Mouse (Mus musculus) heart, embryonic 14.5 days (tissue): ENCODE data around the gene Baz1b. TPM values are rescaled to one million over a fixed set of nuclear protein-coding genes. Genes with fewer than 3 reads are reported as not detected.
"Not testable (repeated sequence)": the region's sequence is repeated elsewhere in the genome, so short reads cannot be mapped to it uniquely, and the experiment has no call there.

Experiments used
- ATAC-seq: fragments of 200-750 bp; cut with Nextera tagmentation; 2 replicates; pipeline ENCODE4 v1.8.0; 2017; ENCODE audit warnings: low read depth, moderate TSS enrichment; ENCODE audit not compliant: insufficient number of reproducible peaks, insufficient read depth, low FRiP score
- H3K27ac ChIP-seq, 2 experiments: fragments of 200-500 bp in 1 of 2; fragments of 300-500 bp in 1 of 2; sonication (generic) in 1 of 2; replicated peaks in 1 of 2; 2 replicates each; pipeline ENCODE4 v1.5.1; 2012 to 2014; ENCODE audit warnings: low read depth in 2 of 2, low read length in 2 of 2, control low read depth in 1 of 2, mild to moderate bottlenecking in 1 of 2, mixed read lengths in 1 of 2; ENCODE audit not compliant: control insufficient read depth in 1 of 2, insufficient read depth in 1 of 2
- H3K27me3 ChIP-seq: fragments of 300-500 bp; sonication (generic); 2 replicates; pipeline ENCODE4 v1.6.1; 2014; ENCODE audit warnings: mild to moderate bottlenecking, low read length, control low read depth; ENCODE audit not compliant: control insufficient read depth, insufficient read depth
- H3K36me3 ChIP-seq: fragments of 300-500 bp; sonication (generic); 2 replicates; pipeline ENCODE4 v1.6.1; 2014; ENCODE audit warnings: mild to moderate bottlenecking, control low read depth, low read length, mixed read lengths; ENCODE audit not compliant: control insufficient read depth, insufficient read depth
- H3K4me1 ChIP-seq, 2 experiments: fragments of 200-500 bp in 1 of 2; fragments of 300-500 bp in 1 of 2; sonication (generic) in 1 of 2; 2 replicates each; pipeline ENCODE4 v1.6.1; 2012 to 2014; ENCODE audit warnings: low read length in 2 of 2, control low read depth in 1 of 2, mixed read lengths in 1 of 2; ENCODE audit not compliant: control insufficient read depth in 2 of 2, insufficient read depth in 2 of 2
- H3K4me2 ChIP-seq: fragments of 300-500 bp; sonication (generic); 2 replicates; pipeline ENCODE4 v1.6.1; 2014; ENCODE audit warnings: mild to moderate bottlenecking, low read length
- H3K4me3 ChIP-seq, 2 experiments: fragments of 200-500 bp in 1 of 2; fragments of 300-500 bp in 1 of 2; sonication (generic) in 1 of 2; 2 replicates each; pipeline ENCODE4 v1.5.1; 2012 to 2014; ENCODE audit warnings: low read length in 2 of 2, mild to moderate bottlenecking in 2 of 2, control low read depth in 1 of 2, low read depth in 1 of 2, moderate library complexity in 1 of 2; ENCODE audit not compliant: control insufficient read depth in 1 of 2, insufficient read depth in 1 of 2
- H3K9ac ChIP-seq: fragments of 300-500 bp; sonication (generic); 2 replicates; pipeline ENCODE4 v1.6.1; 2014; ENCODE audit warnings: mild to moderate bottlenecking, low read length
- H3K9me3 ChIP-seq: fragments of 300-500 bp; sonication (generic); 2 replicates; pipeline ENCODE4 v1.6.1; 2016; ENCODE audit warnings: low read length, control low read depth; ENCODE audit not compliant: control insufficient read depth
- WGBS: fragments of 180-500 bp; shearing (Covaris S2); extraction: QIAGEN DNeasy Blood & Tissue Kit; methylation state at CpG from one replicate; pipeline ENCODE4 v1.1.7; 2014; 5-methylcytosine and 5-hydroxymethylcytosine counted together
- polyA plus RNA-seq: library from polyadenylated mRNA; unstranded; fragments of >200 nt; fragmentation: Nextera tagmentation; extraction: Ambion mirVana; gene quantifications from 2 replicates; pipeline ENCODE4 v1.2.1, GENCODE M21; 2014

Baz1b gene
- polyA plus RNA-seq, 1 experiment from 2014 or later, result 32.8 TPM

DNA sequence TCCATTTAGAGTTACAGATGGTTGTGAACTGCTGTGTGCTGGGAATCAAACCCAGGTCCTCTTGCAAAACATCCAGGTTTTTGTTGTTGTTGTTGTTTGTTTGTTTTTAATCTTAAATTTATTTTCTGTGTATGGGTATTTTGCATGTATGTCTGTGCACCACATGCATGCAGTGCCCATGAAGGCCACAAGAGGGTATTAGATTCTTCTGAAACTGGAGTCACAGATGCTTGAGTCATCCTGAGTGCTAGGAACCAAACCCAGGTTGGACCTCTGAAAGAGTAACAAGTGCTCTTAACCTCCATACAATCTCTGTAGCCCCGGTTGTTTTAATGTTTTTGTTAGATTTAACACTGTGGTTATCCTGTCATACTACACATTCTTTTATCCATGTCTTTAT is 21.1 kb downstream of the Baz1b start:
- 93% methylated on average over 1 of the region's 1 CpGs for WGBS
- no peak for ATAC-seq
- no peaks in the 10 kb centered on the region for H3K4me1 ChIP-seq
- H3K9me3 ChIP-seq, result no peaks in the 10 kb centered on the region
- H3K4me3 ChIP-seq, result no peak overlapping the region
- no peaks in the 10 kb centered on the region for H3K27me3 ChIP-seq
- H3K36me3 ChIP-seq, result peaks cover 97% of the 10 kb centered on the region
- no peak overlapping the region for H3K9ac ChIP-seq
- no peak overlapping the region for H3K4me2 ChIP-seq
- H3K27ac ChIP-seq, result no peak overlapping the region

DNA sequence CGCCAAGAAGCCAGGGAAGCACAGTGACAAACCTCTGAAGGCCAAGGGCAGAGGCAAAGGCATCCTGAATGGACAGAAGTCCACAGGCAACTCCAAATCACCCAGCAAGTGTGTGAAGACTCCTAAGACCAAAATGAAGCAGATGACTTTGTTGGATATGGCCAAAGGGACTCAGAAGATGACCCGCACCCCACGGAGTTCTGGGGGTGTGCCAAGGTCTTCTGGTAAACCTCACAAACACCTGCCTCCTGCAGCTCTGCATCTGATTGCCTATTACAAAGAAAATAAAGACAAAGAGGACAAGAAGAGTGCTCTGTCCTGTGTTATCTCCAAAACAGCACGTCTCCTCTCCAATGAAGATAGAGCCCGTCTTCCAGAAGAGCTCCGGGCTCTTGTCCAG is 29.8 kb downstream of the Baz1b start:
- ATAC-seq, result no peak
- Histone ChIP-seq H3K9ac (no peak overlapping the region), H3K27me3 (no peaks in the 10 kb centered on the region), H3K36me3 (peaks cover 100% of the 10 kb centered on the region), H3K27ac (no peak overlapping the region), H3K9me3 (no peaks in the 10 kb centered on the region), H3K4me3 (no peak overlapping the region), H3K4me2 (no peak overlapping the region), H3K4me1 (peaks cover 0 to 5% of the 10 kb centered on the region in 2 experiments; a peak in 1 of 4 replicates)
- WGBS, result 54% methylated on average over 6 of the region's 6 CpGs

- no peaks in the 10 kb centered on the region for H3K27me3 ChIP-seq
- no peak overlapping the region for H3K9ac ChIP-seq
- no peak overlapping the region for H3K4me2 ChIP-seq
- no peak for ATAC-seq
- no peak overlapping the region for H3K4me3 ChIP-seq
- no peak overlapping the region for H3K27ac ChIP-seq
- H3K36me3 ChIP-seq, result peaks cover 97% of the 10 kb centered on the region
- H3K9me3 ChIP-seq, result no peaks in the 10 kb centered on the region
- peaks cover 0 to 5% of the 10 kb centered on the region in 2 experiments; a peak in 1 of 4 replicates for H3K4me1 ChIP-seq
These were observed 33.9 kb downstream of the Baz1b start for GRCm38 (mm10) chr5:135220941-135221340.

DNA sequence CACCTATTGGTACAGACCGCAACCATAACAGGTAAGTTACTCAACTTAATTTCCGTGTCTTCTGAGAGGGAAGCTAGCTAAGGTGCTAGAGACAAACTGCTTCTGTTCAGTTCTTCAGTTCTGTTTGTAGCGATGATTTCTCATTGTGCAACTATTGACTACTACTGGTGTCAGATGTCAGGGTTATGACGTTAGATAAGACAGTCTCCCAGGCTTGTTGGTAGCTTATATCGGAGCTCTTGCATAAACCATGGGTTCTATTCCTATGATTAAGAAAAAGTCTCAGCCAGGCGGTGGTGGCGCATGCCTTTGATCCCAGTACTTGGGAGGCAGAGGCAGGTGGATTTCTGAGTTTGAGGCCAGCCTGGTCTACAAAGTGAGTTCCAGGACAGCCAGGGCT is 35.0 kb downstream of the Baz1b start:
- H3K9me3 ChIP-seq, result no peaks in the 10 kb centered on the region
- H3K4me1 ChIP-seq, result peaks cover 0 to 3% of the 10 kb centered on the region in 2 experiments; a peak in 1 of 4 replicates
- ATAC-seq, result no peak
- peaks cover 94% of the 10 kb centered on the region for H3K36me3 ChIP-seq
- H3K4me3 ChIP-seq, result no peak overlapping the region
- WGBS, result 87% methylated on average over 7 of the region's 7 CpGs
- H3K27me3 ChIP-seq, result no peaks in the 10 kb centered on the region
- H3K9ac ChIP-seq, result no peak overlapping the region
- H3K27ac ChIP-seq, result no peak overlapping the region
- H3K4me2 ChIP-seq, result no peak overlapping the region

DNA sequence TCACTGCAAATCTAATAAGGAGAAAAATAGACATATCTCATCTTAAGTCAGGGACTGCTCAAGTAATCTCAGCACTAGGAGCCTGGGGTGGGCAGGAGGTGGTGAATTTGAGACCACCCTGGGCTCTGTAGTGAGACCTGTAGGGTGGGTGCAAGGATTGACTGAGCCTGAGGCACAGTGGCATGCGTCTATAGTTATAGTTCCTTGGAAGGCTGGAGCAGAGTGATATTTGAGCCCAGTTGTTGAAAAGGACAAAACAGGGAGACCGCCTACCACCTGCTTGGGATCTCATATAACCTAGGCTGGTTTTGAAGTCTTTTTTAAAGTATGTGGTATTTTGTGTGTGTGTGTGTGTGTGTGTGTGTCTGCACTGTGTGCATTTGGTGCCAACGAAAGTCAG is 37.1 kb downstream of the Baz1b start:
- Histone ChIP-seq H3K4me2 (no peak overlapping the region), H3K27ac (no peak overlapping the region), H3K9ac (no peak overlapping the region), H3K9me3 (no peaks in the 10 kb centered on the region), H3K4me3 (no peak overlapping the region), H3K36me3 (peaks cover 94% of the 10 kb centered on the region), H3K4me1 (no peaks in the 10 kb centered on the region), H3K27me3 (no peaks in the 10 kb centered on the region)
- no peak for ATAC-seq
- WGBS, result 90% methylated on average over 3 of the region's 3 CpGs

DNA sequence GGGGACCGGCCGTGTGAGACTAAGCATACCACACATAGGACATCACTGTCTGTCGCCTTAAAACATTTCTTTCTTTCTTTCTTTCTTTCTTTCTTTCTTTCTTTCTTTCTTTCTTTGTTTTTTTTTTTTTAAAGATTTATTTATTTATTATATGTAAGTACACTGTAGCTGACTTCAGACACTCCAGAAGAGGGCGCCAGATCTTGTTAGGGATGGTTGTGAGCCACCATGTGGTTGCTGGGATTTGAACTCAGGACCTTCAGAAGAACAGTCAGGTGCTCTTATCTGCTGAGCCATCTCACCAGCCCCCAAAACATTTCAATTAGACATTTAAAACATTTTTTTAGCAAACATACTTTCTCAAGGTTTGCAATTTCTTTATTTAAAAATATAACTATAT is 38.8 kb downstream of the Baz1b start:
- H3K4me3 ChIP-seq, H3K27me3 ChIP-seq, H3K4me1 ChIP-seq, H3K4me2 ChIP-seq, H3K9ac ChIP-seq, H3K9me3 ChIP-seq, ATAC-seq, H3K27ac ChIP-seq: not testable (repeated sequence)
- peaks cover 93% of the 10 kb centered on the region for H3K36me3 ChIP-seq
- WGBS, result 91% methylated on average over 4 of the region's 4 CpGs

GRCm38 (mm10) chr5:135230186-135230585 is 43.1 kb downstream of the Baz1b start:
- no peak overlapping the region for H3K9ac ChIP-seq
- H3K4me3 ChIP-seq, result no peak overlapping the region
- no peaks in the 10 kb centered on the region for H3K4me1 ChIP-seq
- ATAC-seq, result no peak
- H3K9me3 ChIP-seq, result no peaks in the 10 kb centered on the region
- peaks cover 94% of the 10 kb centered on the region for H3K36me3 ChIP-seq
- H3K27me3 ChIP-seq, result no peaks in the 10 kb centered on the region
- no peak overlapping the region for H3K4me2 ChIP-seq
- H3K27ac ChIP-seq, result no peak overlapping the region
- WGBS, result 74% methylated on average over 4 of the region's 4 CpGs

DNA sequence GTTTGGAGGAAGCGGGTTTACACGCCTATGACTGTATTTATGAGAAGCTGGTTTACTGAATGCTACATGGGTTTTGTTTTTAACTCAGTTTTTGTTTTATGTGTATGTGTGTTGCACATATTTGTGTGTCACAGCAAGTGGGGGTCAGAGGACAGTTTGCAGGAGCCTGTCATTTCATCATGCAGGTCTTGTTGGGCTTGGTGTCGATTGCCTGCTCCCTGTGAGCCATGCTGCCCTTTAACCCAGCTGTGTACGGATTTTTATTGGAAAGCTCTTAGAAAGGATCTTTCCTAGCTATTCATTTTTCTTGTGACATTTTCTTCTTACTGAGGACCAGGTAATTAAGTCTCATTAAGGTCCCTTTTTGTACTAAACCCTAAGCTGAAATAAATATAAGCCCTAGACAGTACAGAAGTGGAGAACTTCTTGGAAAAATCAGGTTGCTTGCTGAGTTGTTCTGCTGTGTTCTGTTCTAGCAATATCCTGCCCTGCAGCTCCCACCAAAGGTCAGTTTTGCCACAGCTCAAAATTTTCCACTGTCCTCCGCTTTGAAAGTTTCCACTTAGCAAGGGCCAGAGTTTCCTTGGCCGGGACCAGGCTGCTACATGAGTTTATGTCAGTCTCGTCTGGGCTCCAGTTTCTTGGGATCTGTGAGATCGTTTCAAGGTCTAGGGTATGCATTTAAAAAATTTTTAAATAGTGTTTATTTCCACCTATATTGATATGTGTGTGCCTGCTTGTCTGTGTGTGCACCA is 46.3 kb downstream of the Baz1b start:
- no peak overlapping the region for H3K27ac ChIP-seq
- ATAC-seq, result no peak
- no peak overlapping the region for H3K9ac ChIP-seq
- peaks cover 98% of the 10 kb centered on the region for H3K36me3 ChIP-seq
- H3K27me3 ChIP-seq, result no peaks in the 10 kb centered on the region
- H3K9me3 ChIP-seq, result no peaks in the 10 kb centered on the region
- 84% methylated on average over 8 of the region's 8 CpGs for WGBS
- no peak overlapping the region for H3K4me3 ChIP-seq
- H3K4me2 ChIP-seq, result no peak overlapping the region
- H3K4me1 ChIP-seq, result no peaks in the 10 kb centered on the region
